Comparison of ENCODE assay signal across 8 mouse cellular contexts in genomic region chrX:57338371-57339211, GRCm38 (mm10). TPM values are rescaled to one million over a fixed set of nuclear protein-coding genes. Genes with fewer than 3 reads are reported as not detected.
DNase-seq lines count a peak whose midpoint lies in the region; ATAC-seq lines count a peak whose summit lies in the region.

TSS of gene Arhgef6 (minus strand) at chrX:57338729.

- no peaks in the 10 kb centered on the region for H3K36me3 ChIP-seq in heart, embryonic 13.5 days
- H3K36me3 ChIP-seq in liver, embryonic 16.5 days (ENCODE audit: control insufficient read depth, insufficient read depth), result no peaks in the 10 kb centered on the region

- WGBS in heart, embryonic 13.5 days, result 42% methylated on average over 18 of the region's 18 CpGs
- 26% methylated on average over 18 of the region's 18 CpGs for WGBS in liver, embryonic 16.5 days (ENCODE audit: insufficient replicate concordance)

- H3K9me3 ChIP-seq in heart, embryonic 13.5 days, result no peaks in the 10 kb centered on the region
- no peaks in the 10 kb centered on the region for H3K9me3 ChIP-seq in liver, embryonic 16.5 days (replicated peaks; ENCODE audit: control insufficient read depth, low read length)

- no peak for ATAC-seq in heart, embryonic 13.5 days (ENCODE audit: extremely low read depth, insufficient number of reproducible peaks, low FRiP score, low TSS enrichment)
- no peak for ATAC-seq in liver, embryonic 16.5 days (ENCODE audit: low read depth)

- peaks cover 14% of the 10 kb centered on the region for H3K4me1 ChIP-seq in heart, embryonic 13.5 days
- no peaks in the 10 kb centered on the region for H3K4me1 ChIP-seq in liver, embryonic 16.5 days (ENCODE audit: control insufficient read depth, low read depth, low read length)

- 0 out of 2 replicates have a peak within 1 kb of the TSS, but pooled peaks have one; percentile 12 for H3K27ac ChIP-seq in heart, embryonic 13.5 days (replicated peaks)
- H3K27ac ChIP-seq in liver, embryonic 16.5 days (ENCODE audit: low read length), result no peak within 1 kb of the TSS

- no peak for DNase-seq in frontal cortex, adult 2 months (ENCODE audit: extremely low spot score in 1 of 2, low spot score in 1 of 2)
- no peak for DNase-seq in frontal cortex, postnatal 36 days (ENCODE audit: low spot score in 2 of 2)
- peak; percentile 22 to 41 for DNase-seq in B cell, adult 2 months
- peak; percentile 16 for DNase-seq in brain, adult 2 months (ENCODE audit: low read depth, low spot score)
- DNase-seq in thymus, postnatal 14 days, result peak; percentile 55
- no peak for DNase-seq in right cerebral cortex, postnatal 36 days (ENCODE audit: low spot score in 2 of 2)

- H3K27me3 ChIP-seq in heart, embryonic 13.5 days (replicated peaks), result no peaks in the 10 kb centered on the region
- no peaks in the 10 kb centered on the region for H3K27me3 ChIP-seq in liver, embryonic 16.5 days (ENCODE audit: control insufficient read depth, insufficient read depth, low read depth, low read length)

- H3K4me3 ChIP-seq in heart, embryonic 13.5 days, result no peak within 1 kb of the TSS
- peak within 1 kb of the TSS; percentile 25; the same call in 1 of the 2 replicates for H3K4me3 ChIP-seq in liver, embryonic 16.5 days (ENCODE audit: low read depth, low read length)

- H3K4me2 ChIP-seq in heart, embryonic 13.5 days, result peak within 1 kb of the TSS; percentile 36
- H3K4me2 ChIP-seq in liver, embryonic 16.5 days (ENCODE audit: low read depth, low read length), result 0 out of 2 replicates have a peak within 1 kb of the TSS, but pooled peaks have one; percentile 2

- H3K9ac ChIP-seq in heart, embryonic 13.5 days, result 0 out of 2 replicates have a peak within 1 kb of the TSS, but pooled peaks have one; percentile 33
- H3K9ac ChIP-seq in liver, embryonic 16.5 days (ENCODE audit: low read depth, low read length), result no peak within 1 kb of the TSS

RNA-seq across cellular contexts. Expression of gene Arhgef6, which starts in this region (rescaled TPM):
- 37.2 and 37.9 TPM in 2 replicates for polyA plus RNA-seq in frontal cortex, adult 2 months (2012; rRNA removed)
- 26.6 and 26.8 TPM in 2 replicates for polyA plus RNA-seq in heart, embryonic 13.5 days (2015; fragmentation: Nextera tagmentation; extraction: Ambion mirVana)
- polyA plus RNA-seq in liver, embryonic 16.5 days (2015; fragmentation: Nextera tagmentation; extraction: Ambion mirVana), result 5.8 and 5.9 TPM in 2 replicates

Comparison
In these comparisons a context has a peak if more than half of its experiments do, and no peak if none do; other contexts are left out.
1. DNase-seq: peak in B cell, adult 2 months (2 of 2), brain, adult 2 months (single experiment) and thymus, postnatal 14 days (single experiment); none in frontal cortex, adult 2 months (0 of 2), frontal cortex, postnatal 36 days (0 of 2) and right cerebral cortex, postnatal 36 days (0 of 2).